Mouse (Mus musculus) embryonic facial prominence, embryonic 15.5 days (tissue): ENCODE data around the gene Fahd1. TPM values are rescaled to one million over a fixed set of nuclear protein-coding genes. Genes with fewer than 3 reads are reported as not detected.

Experiments used
- ATAC-seq: fragments of 200-750 bp; cut with Nextera tagmentation; 2 replicates; pipeline ENCODE4 v1.8.0; 2017; ENCODE audit warnings: low read depth, moderate TSS enrichment; ENCODE audit not compliant: insufficient number of reproducible peaks, low FRiP score, low TSS enrichment
- H3K27ac ChIP-seq: fragments of 300-500 bp; sonication (generic); replicated peaks from 2 replicates; pipeline ENCODE4 v1.5.1; 2015; ENCODE audit warnings: mild to moderate bottlenecking, inconsistent platforms
- H3K27me3 ChIP-seq: fragments of 300-500 bp; sonication (generic); 2 replicates; pipeline ENCODE4 v1.6.1; 2015; ENCODE audit warnings: inconsistent platforms
- H3K36me3 ChIP-seq: fragments of 300-500 bp; sonication (generic); 2 replicates; pipeline ENCODE4 v1.6.1; 2015; ENCODE audit warnings: mild to moderate bottlenecking, inconsistent platforms
- H3K4me1 ChIP-seq: fragments of 300-500 bp; sonication (generic); 2 replicates; pipeline ENCODE4 v1.6.1; 2015; ENCODE audit warnings: inconsistent platforms
- H3K4me2 ChIP-seq: fragments of 300-500 bp; sonication (generic); replicated peaks from 2 replicates; pipeline ENCODE4 v1.6.1; 2015; ENCODE audit warnings: mild to moderate bottlenecking, inconsistent platforms
- H3K4me3 ChIP-seq: fragments of 300-500 bp; sonication (generic); replicated peaks from 2 replicates; pipeline ENCODE4 v1.5.1; 2015; ENCODE audit warnings: mild to moderate bottlenecking, inconsistent platforms
- H3K9ac ChIP-seq: fragments of 300-500 bp; sonication (generic); 2 replicates; pipeline ENCODE4 v1.6.1; 2015; ENCODE audit warnings: inconsistent platforms
- H3K9me3 ChIP-seq: fragments of 300-500 bp; sonication (generic); replicated peaks from 2 replicates; pipeline ENCODE4 v1.6.1; 2016; ENCODE audit warnings: inconsistent platforms
- WGBS: fragments of 180-500 bp; shearing (Covaris S2); methylation state at CpG from one replicate; pipeline ENCODE4 v1.1.7; 2015; 5-methylcytosine and 5-hydroxymethylcytosine counted together
- polyA plus RNA-seq: library from polyadenylated mRNA; unstranded; fragments of >200 nt; fragmentation: Nextera tagmentation; extraction: Ambion mirVana; gene quantifications from 2 replicates; pipeline ENCODE4 v1.2.1, GENCODE M21; 2015

Gene Fahd1
- polyA plus RNA-seq, 1 experiment from 2014 or later = 19.1 TPM

GRCm38 (mm10) chr17:24841133-24841532 lies 9.0 kb downstream of the Fahd1 start:
- no peak for ATAC-seq
- H3K27me3 ChIP-seq = peaks cover 18% of the 10 kb centered on the region
- no peak overlapping the region for H3K27ac ChIP-seq
- H3K9ac ChIP-seq = no peak overlapping the region
- no peaks in the 10 kb centered on the region for H3K4me1 ChIP-seq
- H3K4me3 ChIP-seq = no peak overlapping the region
- 43% methylated on average over 4 of the region's 4 CpGs for WGBS
- H3K4me2 ChIP-seq = 0 out of 2 replicates have a peak overlapping the region, but pooled peaks have one; percentile 10
- no peaks in the 10 kb centered on the region for H3K36me3 ChIP-seq
- no peaks in the 10 kb centered on the region for H3K9me3 ChIP-seq

- H3K4me2 ChIP-seq = no peak overlapping the region; the same call in 1 of the 2 replicates
Observed at GRCm38 (mm10) chr17:24840341-24840740, 9.8 kb downstream of the Fahd1 start.

GRCm38 (mm10) chr17:24839842-24840241 lies 10.3 kb downstream of the Fahd1 start, which contains the start of gene Hagh:
Hagh (plus strand) TSS chr17:24840143.
- Histone ChIP-seq H3K9me3 (no peaks in the 10 kb centered on the region), H3K9ac (no peak within 1 kb of the TSS), H3K4me3 (no peak within 1 kb of the TSS), H3K4me2 (peak within 1 kb of the TSS; percentile 10; the same call in 1 of the 2 replicates), H3K27me3 (peaks cover 18% of the 10 kb centered on the region), H3K27ac (peak within 1 kb of the TSS; percentile 70), H3K4me1 (no peaks in the 10 kb centered on the region), H3K36me3 (no peaks in the 10 kb centered on the region)
- ATAC-seq = no peak; the same call in 1 of the 2 replicates
- 48% methylated on average over 8 of the region's 8 CpGs for WGBS

More at GRCm38 (mm10) chr17:24840341-24840740, 9.8 kb downstream of the Fahd1 start:
- Histone ChIP-seq H3K9me3 (no peaks in the 10 kb centered on the region), H3K9ac (no peak overlapping the region), H3K27ac (peak overlapping the region; percentile 70), H3K27me3 (peaks cover 18% of the 10 kb centered on the region), H3K4me1 (no peaks in the 10 kb centered on the region), H3K36me3 (no peaks in the 10 kb centered on the region), H3K4me3 (no peak overlapping the region)
- 45% methylated on average over 5 of the region's 5 CpGs for WGBS
- ATAC-seq = no peak

GRCm38 (mm10) chr17:24821351-24822280 lies 28.5 kb downstream of the Fahd1 start:
- H3K4me1 ChIP-seq = no peaks in the 10 kb centered on the region
- H3K9me3 ChIP-seq = no peaks in the 10 kb centered on the region
- no peak for ATAC-seq
- no peak overlapping the region for H3K4me2 ChIP-seq
- H3K4me3 ChIP-seq = no peak overlapping the region
- H3K9ac ChIP-seq = no peak overlapping the region
- H3K27me3 ChIP-seq = peaks cover 3% of the 10 kb centered on the region; the same call in 1 of the 2 replicates
- 53% methylated on average over 3 of the region's 3 CpGs for WGBS
- no peak overlapping the region for H3K27ac ChIP-seq
- no peaks in the 10 kb centered on the region for H3K36me3 ChIP-seq

GRCm38 (mm10) chr17:24819469-24819868 lies 30.7 kb downstream of the Fahd1 start:
- Histone ChIP-seq H3K27me3 (peaks cover 3% of the 10 kb centered on the region; the same call in 1 of the 2 replicates), H3K27ac (no peak overlapping the region), H3K4me1 (no peaks in the 10 kb centered on the region), H3K4me2 (no peak overlapping the region), H3K36me3 (no peaks in the 10 kb centered on the region), H3K9me3 (no peaks in the 10 kb centered on the region), H3K4me3 (no peak overlapping the region), H3K9ac (no peak overlapping the region)
- no peak for ATAC-seq
- 67% methylated on average over 2 of the region's 2 CpGs for WGBS

- ATAC-seq = no peak
- no peak overlapping the region for H3K9ac ChIP-seq
- no peak overlapping the region for H3K4me2 ChIP-seq
- no peak overlapping the region for H3K27ac ChIP-seq
- 50% methylated on average over 6 of the region's 6 CpGs for WGBS
- no peaks in the 10 kb centered on the region for H3K9me3 ChIP-seq
- H3K4me3 ChIP-seq = no peak overlapping the region
- H3K36me3 ChIP-seq = no peaks in the 10 kb centered on the region
- H3K27me3 ChIP-seq = peaks cover 3% of the 10 kb centered on the region; the same call in 1 of the 2 replicates
- H3K4me1 ChIP-seq = no peaks in the 10 kb centered on the region
Observed at GRCm38 (mm10) chr17:24818172-24818571, 32.0 kb downstream of the Fahd1 start.

- no peak for ATAC-seq
- H3K4me1 ChIP-seq = no peaks in the 10 kb centered on the region
- H3K4me3 ChIP-seq = no peak overlapping the region
- no peak overlapping the region for H3K27ac ChIP-seq
- no peaks in the 10 kb centered on the region for H3K36me3 ChIP-seq
- 34% methylated on average over 1 of the region's 1 CpGs for WGBS
- no peak overlapping the region for H3K4me2 ChIP-seq
- H3K9me3 ChIP-seq = no peaks in the 10 kb centered on the region
- H3K9ac ChIP-seq = no peak overlapping the region
- peaks cover 3% of the 10 kb centered on the region; the same call in 1 of the 2 replicates for H3K27me3 ChIP-seq
Observed at GRCm38 (mm10) chr17:24817503-24817902, 32.7 kb downstream of the Fahd1 start.

GRCm38 (mm10) chr17:24815256-24815655 lies 34.9 kb downstream of the Fahd1 start:
- Histone ChIP-seq H3K4me3 (no peak overlapping the region), H3K27me3 (no peaks in the 10 kb centered on the region), H3K9me3 (no peaks in the 10 kb centered on the region), H3K9ac (no peak overlapping the region), H3K4me1 (no peaks in the 10 kb centered on the region), H3K27ac (no peak overlapping the region), H3K4me2 (no peak overlapping the region), H3K36me3 (no peaks in the 10 kb centered on the region)
- WGBS = 73% methylated on average over 5 of the region's 5 CpGs
- no peak for ATAC-seq

- no peak overlapping the region for H3K4me2 ChIP-seq
- no peak overlapping the region for H3K9ac ChIP-seq
- H3K27me3 ChIP-seq = no peaks in the 10 kb centered on the region
- no peak overlapping the region for H3K4me3 ChIP-seq
- H3K27ac ChIP-seq = no peak overlapping the region
- no peaks in the 10 kb centered on the region for H3K36me3 ChIP-seq
- no peak for ATAC-seq
- H3K9me3 ChIP-seq = no peaks in the 10 kb centered on the region
- no peaks in the 10 kb centered on the region for H3K4me1 ChIP-seq
- WGBS = 43% methylated on average over 2 of the region's 2 CpGs
Observed at GRCm38 (mm10) chr17:24812215-24812614, 37.9 kb downstream of the Fahd1 start.

- no peaks in the 10 kb centered on the region for H3K27me3 ChIP-seq
- no peaks in the 10 kb centered on the region for H3K4me1 ChIP-seq
- H3K9me3 ChIP-seq = no peaks in the 10 kb centered on the region
- H3K4me2 ChIP-seq = no peak overlapping the region
- H3K27ac ChIP-seq = no peak overlapping the region
- ATAC-seq = no peak
- WGBS = 77% methylated on average over 3 of the region's 3 CpGs
- H3K9ac ChIP-seq = no peak overlapping the region
- no peaks in the 10 kb centered on the region for H3K36me3 ChIP-seq
- no peak overlapping the region for H3K4me3 ChIP-seq
Observed at GRCm38 (mm10) chr17:24811211-24811610, 39.0 kb downstream of the Fahd1 start.
